Mouse (Mus musculus) embryonic facial prominence, embryonic 15.5 days (tissue): ENCODE results near the gene Ddi2. TPM values are rescaled to one million over a fixed set of nuclear protein-coding genes. Genes with fewer than 3 reads are reported as not detected.
A peak's percentile ranks its signal among the peaks of the same experiment; 100 is the strongest.

Source experiments
- ATAC-seq: fragments of 200-750 bp; cut with Nextera tagmentation; 2 replicates; pipeline ENCODE4 v1.8.0; 2017; ENCODE audit warnings: low read depth, moderate TSS enrichment; ENCODE audit not compliant: insufficient number of reproducible peaks, low FRiP score, low TSS enrichment
- H3K27ac ChIP-seq: fragments of 300-500 bp; sonication (generic); replicated peaks from 2 replicates; pipeline ENCODE4 v1.5.1; 2015; ENCODE audit warnings: mild to moderate bottlenecking, inconsistent platforms
- H3K27me3 ChIP-seq: fragments of 300-500 bp; sonication (generic); 2 replicates; pipeline ENCODE4 v1.6.1; 2015; ENCODE audit warnings: inconsistent platforms
- H3K36me3 ChIP-seq: fragments of 300-500 bp; sonication (generic); 2 replicates; pipeline ENCODE4 v1.6.1; 2015; ENCODE audit warnings: mild to moderate bottlenecking, inconsistent platforms
- H3K4me1 ChIP-seq: fragments of 300-500 bp; sonication (generic); 2 replicates; pipeline ENCODE4 v1.6.1; 2015; ENCODE audit warnings: inconsistent platforms
- H3K4me2 ChIP-seq: fragments of 300-500 bp; sonication (generic); replicated peaks from 2 replicates; pipeline ENCODE4 v1.6.1; 2015; ENCODE audit warnings: mild to moderate bottlenecking, inconsistent platforms
- H3K4me3 ChIP-seq: fragments of 300-500 bp; sonication (generic); replicated peaks from 2 replicates; pipeline ENCODE4 v1.5.1; 2015; ENCODE audit warnings: mild to moderate bottlenecking, inconsistent platforms
- H3K9ac ChIP-seq: fragments of 300-500 bp; sonication (generic); 2 replicates; pipeline ENCODE4 v1.6.1; 2015; ENCODE audit warnings: inconsistent platforms
- H3K9me3 ChIP-seq: fragments of 300-500 bp; sonication (generic); replicated peaks from 2 replicates; pipeline ENCODE4 v1.6.1; 2016; ENCODE audit warnings: inconsistent platforms
- WGBS: fragments of 180-500 bp; shearing (Covaris S2); methylation state at CpG from one replicate; pipeline ENCODE4 v1.1.7; 2015; 5-methylcytosine and 5-hydroxymethylcytosine counted together
- polyA plus RNA-seq: library from polyadenylated mRNA; unstranded; fragments of >200 nt; fragmentation: Nextera tagmentation; extraction: Ambion mirVana; gene quantifications from 2 replicates; pipeline ENCODE4 v1.2.1, GENCODE M21; 2015

Gene Ddi2
- polyA plus RNA-seq, 1 experiment from 2014 or later = 25.2 TPM

DNA sequence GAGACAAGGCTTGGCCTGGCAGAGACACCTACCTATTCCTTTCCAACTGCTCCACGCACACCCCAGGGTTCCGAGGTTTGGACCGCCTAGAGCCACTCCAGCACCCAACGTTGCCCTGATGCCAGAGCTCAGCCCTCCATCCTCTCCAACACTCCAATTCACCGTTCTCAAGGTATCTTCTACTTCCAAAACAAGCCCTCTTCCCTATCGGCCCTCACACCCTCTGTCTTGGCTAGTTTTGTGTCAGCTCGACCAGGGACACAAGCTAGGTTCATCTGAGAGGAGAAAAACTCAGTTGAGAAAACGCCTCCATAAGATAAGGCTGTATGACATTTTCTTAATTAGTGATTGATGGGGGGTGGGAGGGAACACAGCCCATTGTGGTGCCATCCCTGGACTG is 58.4 kb downstream of the Ddi2 start, which contains the start of gene Plekhm2:
Gene Plekhm2, minus strand, starts transcription at position 101 of the 400 bp plus-strand sequence.
- Histone ChIP-seq H3K4me1 (peaks cover 16% of the 10 kb centered on the region), H3K27me3 (no peaks in the 10 kb centered on the region), H3K9me3 (no peaks in the 10 kb centered on the region), H3K4me2 (peak within 1 kb of the TSS; percentile 70), H3K4me3 (peak within 1 kb of the TSS; percentile 86), H3K27ac (peak within 1 kb of the TSS; percentile 75), H3K9ac (peak within 1 kb of the TSS; percentile 97), H3K36me3 (peaks cover 7% of the 10 kb centered on the region; the same call in 1 of the 2 replicates)
- 66% methylated on average over 8 of the region's 8 CpGs for WGBS
- ATAC-seq = 0 out of 2 replicates have a peak, but pooled peaks have one; percentile 10

DNA sequence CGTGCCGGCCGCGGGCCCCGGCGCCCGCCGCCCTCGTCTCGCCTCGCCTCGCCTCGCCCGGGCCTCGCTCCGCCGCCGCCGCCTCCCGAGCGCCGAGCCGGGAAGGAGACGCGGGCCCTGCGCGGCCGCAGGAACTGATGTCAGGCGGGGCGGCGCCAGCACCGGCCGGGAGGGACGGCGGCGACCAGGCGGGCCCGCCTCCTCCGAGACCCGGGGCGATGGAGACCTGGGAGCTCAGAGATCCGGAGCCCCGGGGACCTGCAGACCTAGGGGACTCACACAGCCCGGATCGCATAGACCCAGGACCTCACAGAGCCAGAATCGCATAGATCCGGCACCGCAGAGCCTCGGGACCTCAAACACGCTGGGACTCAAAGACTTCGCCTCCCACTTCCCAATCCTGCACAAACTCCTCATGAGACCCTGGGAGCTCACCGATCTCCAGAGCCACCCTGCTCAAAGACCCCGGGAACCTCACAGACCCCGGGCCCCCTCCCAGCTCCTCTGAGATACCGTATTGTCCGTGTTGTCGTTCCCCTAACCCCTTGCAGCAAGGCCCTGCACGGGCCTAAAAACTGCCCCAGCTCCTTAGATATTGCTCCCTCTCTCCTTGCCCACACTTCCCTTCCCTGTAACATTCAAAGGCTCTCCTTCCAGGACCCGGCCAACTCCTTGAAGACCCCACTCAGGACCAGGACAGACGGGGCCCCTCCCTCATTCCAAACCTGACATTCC is 59.0 kb downstream of the Ddi2 start:
- no peaks in the 10 kb centered on the region for H3K27me3 ChIP-seq
- peak overlapping the region; percentile 86 for H3K4me3 ChIP-seq
- WGBS = under 1% methylated on average over 56 of the region's 60 CpGs
- H3K9me3 ChIP-seq = no peaks in the 10 kb centered on the region
- peak; percentile 85 for ATAC-seq
- H3K9ac ChIP-seq = peak overlapping the region; percentile 97
- H3K4me2 ChIP-seq = peak overlapping the region; percentile 70
- peak overlapping the region; percentile 75 for H3K27ac ChIP-seq
- H3K4me1 ChIP-seq = peaks cover 16% of the 10 kb centered on the region
- H3K36me3 ChIP-seq = peaks cover 7% of the 10 kb centered on the region; the same call in 1 of the 2 replicates

DNA sequence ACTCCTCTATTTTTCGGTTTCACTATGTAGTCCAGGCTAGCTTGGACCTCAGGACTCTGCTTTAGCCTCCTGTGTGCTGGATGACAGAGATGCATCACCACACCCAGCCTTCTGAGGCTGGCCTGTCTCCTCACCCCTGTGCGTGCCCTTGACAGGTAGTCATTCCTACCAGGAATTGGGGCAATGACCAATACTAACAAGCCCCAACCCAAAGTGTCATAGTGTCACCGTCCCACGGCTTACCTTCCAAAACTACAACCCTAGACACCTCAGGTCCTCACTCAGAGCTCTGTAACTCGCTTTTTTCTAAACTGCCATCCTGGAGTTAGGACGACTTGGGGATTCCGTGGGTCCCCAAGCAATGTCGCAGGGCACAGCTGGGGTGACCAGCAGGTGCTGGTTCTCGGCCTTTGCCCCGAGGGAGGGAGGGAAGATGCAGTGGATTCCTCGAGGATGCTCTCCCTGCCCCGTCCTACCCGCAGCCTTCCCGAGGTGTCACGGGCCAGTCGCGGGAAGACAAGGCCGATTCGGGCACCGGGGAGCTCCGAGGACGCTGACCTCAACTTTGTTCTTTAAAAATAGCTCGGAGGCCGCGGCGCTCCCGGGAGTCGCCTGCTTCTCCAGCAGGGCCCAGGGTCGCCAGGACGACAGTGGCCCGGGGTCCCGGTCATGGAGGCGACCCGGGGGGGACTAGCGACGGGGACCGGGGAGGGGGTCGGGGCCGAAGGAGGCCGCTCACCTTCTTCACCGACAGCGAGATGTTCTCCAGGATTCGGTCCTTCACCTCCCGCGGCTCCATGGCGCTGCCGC is 59.9 kb downstream of the Ddi2 start:
- Histone ChIP-seq H3K4me2 (peak overlapping the region; percentile 70), H3K27ac (peak overlapping the region; percentile 75), H3K9me3 (no peaks in the 10 kb centered on the region), H3K36me3 (peaks cover 13% of the 10 kb centered on the region; the same call in 1 of the 2 replicates), H3K9ac (peak overlapping the region; percentile 97), H3K4me1 (peaks cover 17% of the 10 kb centered on the region), H3K27me3 (no peaks in the 10 kb centered on the region), H3K4me3 (peak overlapping the region; percentile 86)
- ATAC-seq = no peak
- 2% methylated on average over 45 of the region's 47 CpGs for WGBS

- no peak for ATAC-seq
- no peaks in the 10 kb centered on the region for H3K9me3 ChIP-seq
- H3K36me3 ChIP-seq = peaks cover 24% of the 10 kb centered on the region; the same call in 1 of the 2 replicates
- 85% methylated on average over 11 of the region's 11 CpGs for WGBS
- H3K27me3 ChIP-seq = no peaks in the 10 kb centered on the region
- peaks cover 25% of the 10 kb centered on the region for H3K4me1 ChIP-seq
- H3K4me2 ChIP-seq = no peak overlapping the region
- no peak overlapping the region for H3K4me3 ChIP-seq
- no peak overlapping the region for H3K9ac ChIP-seq
- no peak overlapping the region for H3K27ac ChIP-seq
These were observed 62.3 kb downstream of the Ddi2 start for GRCm38 (mm10) chr4:141660884-141661283.

DNA sequence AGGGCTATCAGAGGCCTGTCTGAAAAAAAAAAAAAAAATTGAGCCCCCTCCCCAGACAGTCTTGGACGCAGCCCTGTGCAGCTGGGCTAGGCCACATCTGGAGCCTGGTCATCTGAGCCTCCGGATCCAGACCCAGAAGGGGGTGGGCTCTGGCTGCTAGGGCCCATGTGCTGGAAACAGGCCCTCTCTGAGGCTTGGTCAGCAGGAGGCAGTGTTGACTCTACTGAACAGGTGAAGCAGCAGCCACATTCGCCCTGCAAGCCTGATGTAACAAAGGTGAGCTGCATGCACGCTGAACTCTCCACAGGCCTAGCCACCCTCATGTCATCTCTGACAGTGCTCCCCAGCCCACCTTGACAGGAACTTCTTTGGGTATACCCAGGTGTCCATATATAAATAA is 63.5 kb downstream of the Ddi2 start:
- H3K4me1 ChIP-seq = peaks cover 21% of the 10 kb centered on the region
- H3K4me3 ChIP-seq = no peak overlapping the region
- H3K9ac ChIP-seq = no peak overlapping the region
- WGBS = 46% methylated on average over 4 of the region's 4 CpGs
- no peaks in the 10 kb centered on the region for H3K27me3 ChIP-seq
- no peak overlapping the region for H3K4me2 ChIP-seq
- no peaks in the 10 kb centered on the region for H3K9me3 ChIP-seq
- H3K27ac ChIP-seq = no peak overlapping the region
- no peak for ATAC-seq
- H3K36me3 ChIP-seq = peaks cover 24% of the 10 kb centered on the region; the same call in 1 of the 2 replicates

- no peak for ATAC-seq
- Histone ChIP-seq H3K4me2 (no peak overlapping the region), H3K9me3 (no peaks in the 10 kb centered on the region), H3K36me3 (peaks cover 24% of the 10 kb centered on the region; the same call in 1 of the 2 replicates), H3K9ac (no peak overlapping the region), H3K27me3 (no peaks in the 10 kb centered on the region), H3K4me3 (no peak overlapping the region), H3K4me1 (peaks cover 22% of the 10 kb centered on the region), H3K27ac (no peak overlapping the region)
- 83% methylated on average over 6 of the region's 6 CpGs for WGBS
These were observed 64.3 kb downstream of the Ddi2 start for GRCm38 (mm10) chr4:141658846-141659484.

DNA sequence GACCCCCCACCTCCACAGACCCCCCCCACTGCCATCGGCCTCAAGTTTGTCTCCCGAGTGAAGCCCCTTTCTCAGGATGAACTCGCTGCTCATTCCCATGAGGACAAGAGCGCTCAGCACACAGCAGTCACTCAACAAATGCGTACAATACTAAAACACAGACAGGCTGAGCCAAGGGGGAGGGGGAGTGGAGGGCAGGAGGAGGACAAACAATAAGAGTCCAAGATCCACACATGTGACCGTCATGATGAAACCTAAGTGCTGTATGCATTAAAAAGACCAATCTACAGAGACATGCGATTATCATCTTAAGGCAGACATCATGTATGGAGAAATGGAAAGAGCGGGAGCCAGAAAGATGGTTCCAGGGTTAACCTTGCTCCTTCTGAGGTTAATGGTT is 66.3 kb downstream of the Ddi2 start:
- no peaks in the 10 kb centered on the region for H3K27me3 ChIP-seq
- H3K27ac ChIP-seq = no peak overlapping the region
- peaks cover 15% of the 10 kb centered on the region; the same call in 1 of the 2 replicates for H3K4me1 ChIP-seq
- no peaks in the 10 kb centered on the region for H3K9me3 ChIP-seq
- ATAC-seq = no peak
- no peak overlapping the region for H3K4me3 ChIP-seq
- WGBS = 82% methylated on average over 8 of the region's 8 CpGs
- no peak overlapping the region for H3K9ac ChIP-seq
- no peak overlapping the region for H3K4me2 ChIP-seq
- H3K36me3 ChIP-seq = peaks cover 37% of the 10 kb centered on the region; the same call in 1 of the 2 replicates

DNA sequence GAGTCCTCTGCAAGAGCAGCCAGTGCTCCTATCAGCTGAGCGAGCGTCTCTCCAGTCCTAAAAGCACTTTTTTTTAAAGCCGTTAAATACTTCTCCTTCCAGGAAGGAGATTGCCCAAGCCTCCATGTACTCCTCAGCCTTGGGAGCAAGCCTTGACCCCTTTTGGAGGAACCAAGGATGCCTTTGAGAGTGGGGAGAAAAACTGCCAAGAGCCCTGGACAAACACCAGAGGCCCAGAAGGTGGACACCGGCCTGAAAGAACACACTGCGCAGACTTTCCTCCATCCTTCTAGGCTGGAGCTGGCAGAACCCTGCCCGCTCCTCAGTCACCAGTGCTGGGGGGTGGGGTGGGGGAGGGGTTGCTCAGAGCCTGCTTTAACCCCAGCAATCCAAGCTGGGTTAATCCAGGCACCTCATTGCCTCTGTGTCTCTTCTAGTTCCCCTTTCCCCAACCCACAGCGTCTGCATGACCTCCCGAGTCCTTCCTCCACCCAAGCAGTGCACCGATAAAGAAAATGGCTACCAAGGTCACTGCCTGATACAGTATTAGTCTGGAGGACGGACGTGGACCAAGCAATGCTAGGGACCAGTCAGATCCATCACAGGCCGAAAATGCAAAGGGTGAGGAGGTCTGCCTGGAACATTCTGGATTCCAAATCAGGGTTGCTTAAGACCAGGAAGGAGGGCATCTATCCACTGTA is 67.2 kb downstream of the Ddi2 start:
- peaks cover 36% of the 10 kb centered on the region; the same call in 1 of the 2 replicates for H3K36me3 ChIP-seq
- H3K4me2 ChIP-seq = no peak overlapping the region
- H3K27ac ChIP-seq = no peak overlapping the region
- ATAC-seq = no peak
- 83% methylated on average over 12 of the region's 12 CpGs for WGBS
- no peaks in the 10 kb centered on the region for H3K9me3 ChIP-seq
- H3K4me3 ChIP-seq = no peak overlapping the region
- no peak overlapping the region for H3K9ac ChIP-seq
- H3K27me3 ChIP-seq = no peaks in the 10 kb centered on the region
- peaks cover 15% of the 10 kb centered on the region; the same call in 1 of the 2 replicates for H3K4me1 ChIP-seq

DNA sequence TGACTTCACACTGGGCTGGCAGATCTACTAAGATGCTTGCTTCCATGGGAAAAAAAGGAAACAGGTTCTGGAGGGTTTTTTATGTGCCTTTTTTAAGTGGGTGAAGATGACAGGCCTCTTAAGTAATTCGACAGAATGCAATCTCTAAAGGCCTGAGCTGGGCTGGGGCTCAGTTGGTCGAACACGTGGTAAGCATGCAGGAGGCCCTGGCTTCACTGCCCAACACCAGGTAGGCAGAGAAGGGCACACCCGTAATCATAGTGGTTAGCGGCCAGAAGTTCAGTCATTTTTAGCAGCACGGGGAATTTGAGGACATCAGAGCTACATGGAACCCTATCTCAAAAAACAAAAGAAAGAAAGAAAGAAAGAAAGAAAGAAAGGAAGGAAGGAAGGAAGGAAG is 68.7 kb downstream of the Ddi2 start:
- H3K27me3 ChIP-seq = no peaks in the 10 kb centered on the region
- no peak overlapping the region for H3K4me2 ChIP-seq
- H3K4me1 ChIP-seq = peaks cover 26% of the 10 kb centered on the region; the same call in 1 of the 2 replicates
- no peak overlapping the region for H3K27ac ChIP-seq
- H3K36me3 ChIP-seq = peaks cover 32% of the 10 kb centered on the region; the same call in 1 of the 2 replicates
- no peak overlapping the region for H3K9ac ChIP-seq
- WGBS = 85% methylated on average over 6 of the region's 6 CpGs
- H3K4me3 ChIP-seq = no peak overlapping the region
- no peak for ATAC-seq
- H3K9me3 ChIP-seq = no peaks in the 10 kb centered on the region

GRCm38 (mm10) chr4:141653813-141654212 is 69.4 kb downstream of the Ddi2 start:
- H3K27ac ChIP-seq = no peak overlapping the region
- peaks cover 28% of the 10 kb centered on the region; the same call in 1 of the 2 replicates for H3K36me3 ChIP-seq
- 80% methylated on average over 13 of the region's 13 CpGs for WGBS
- H3K4me1 ChIP-seq = peaks cover 26% of the 10 kb centered on the region; the same call in 1 of the 2 replicates
- H3K4me2 ChIP-seq = no peak overlapping the region
- H3K27me3 ChIP-seq = no peaks in the 10 kb centered on the region
- H3K9ac ChIP-seq = no peak overlapping the region
- no peak for ATAC-seq
- no peaks in the 10 kb centered on the region for H3K9me3 ChIP-seq
- no peak overlapping the region for H3K4me3 ChIP-seq
